Mouse (Mus musculus) heart, embryonic 11.5 days (tissue): ENCODE measurements around the gene Ppp1r12b. TPM values are rescaled to one million over a fixed set of nuclear protein-coding genes. Genes with fewer than 3 reads are reported as not detected.

Source experiments
- ATAC-seq: fragments of 200-750 bp; cut with Nextera tagmentation; replicated peaks from 2 replicates; pipeline ENCODE4 v1.8.0; 2017; ENCODE audit warnings: moderate library complexity; ENCODE audit not compliant: insufficient number of reproducible peaks, low FRiP score, low TSS enrichment
- H3K27ac ChIP-seq: fragments of 300-500 bp; sonication (generic); 2 replicates; pipeline ENCODE4 v1.5.1; 2014; ENCODE audit warnings: mild to moderate bottlenecking, low read depth, low read length
- H3K27me3 ChIP-seq: fragments of 300-500 bp; sonication (generic); 2 replicates; pipeline ENCODE4 v1.6.1; 2014; ENCODE audit warnings: mild to moderate bottlenecking, low read length, mixed read lengths; ENCODE audit not compliant: control insufficient read depth, insufficient read depth
- H3K36me3 ChIP-seq: fragments of 300-500 bp; sonication (generic); 2 replicates; pipeline ENCODE4 v1.6.1; 2014; ENCODE audit warnings: mild to moderate bottlenecking, low read length, moderate library complexity, mixed read lengths; ENCODE audit not compliant: control insufficient read depth, insufficient read depth
- H3K4me1 ChIP-seq: fragments of 300-500 bp; sonication (generic); 2 replicates; pipeline ENCODE4 v1.6.1; 2014; ENCODE audit warnings: low read length; ENCODE audit not compliant: control insufficient read depth, insufficient read depth
- H3K4me2 ChIP-seq: fragments of 300-500 bp; sonication (generic); 2 replicates; pipeline ENCODE4 v1.6.1; 2014; ENCODE audit warnings: mild to moderate bottlenecking, moderate library complexity
- H3K4me3 ChIP-seq: fragments of 300-500 bp; sonication (generic); 2 replicates; pipeline ENCODE4 v1.5.1; 2014; ENCODE audit warnings: low read depth, low read length
- H3K9ac ChIP-seq: fragments of 300-500 bp; sonication (generic); 2 replicates; pipeline ENCODE4 v1.6.1; 2014; ENCODE audit warnings: mild to moderate bottlenecking, low read depth, low read length, moderate library complexity
- H3K9me3 ChIP-seq: fragments of 300-500 bp; sonication (generic); replicated peaks from 2 replicates; pipeline ENCODE4 v1.6.1; 2016; ENCODE audit warnings: low read length; ENCODE audit not compliant: control insufficient read depth
- WGBS: fragments of 180-500 bp; shearing (Covaris S2); extraction: QIAGEN DNeasy Blood & Tissue Kit; methylation state at CpG from one replicate; pipeline ENCODE4 v1.1.7; 2014; ENCODE audit not compliant: insufficient replicate concordance; 5-methylcytosine and 5-hydroxymethylcytosine counted together
- polyA plus RNA-seq: library from polyadenylated mRNA; unstranded; fragments of >200 nt; fragmentation: Nextera tagmentation; extraction: Ambion mirVana; gene quantifications from 2 replicates; pipeline ENCODE4 v1.2.1, GENCODE M21; 2014

Gene Ppp1r12b
- polyA plus RNA-seq, 1 experiment from 2014 or later, result 26.7 TPM

DNA sequence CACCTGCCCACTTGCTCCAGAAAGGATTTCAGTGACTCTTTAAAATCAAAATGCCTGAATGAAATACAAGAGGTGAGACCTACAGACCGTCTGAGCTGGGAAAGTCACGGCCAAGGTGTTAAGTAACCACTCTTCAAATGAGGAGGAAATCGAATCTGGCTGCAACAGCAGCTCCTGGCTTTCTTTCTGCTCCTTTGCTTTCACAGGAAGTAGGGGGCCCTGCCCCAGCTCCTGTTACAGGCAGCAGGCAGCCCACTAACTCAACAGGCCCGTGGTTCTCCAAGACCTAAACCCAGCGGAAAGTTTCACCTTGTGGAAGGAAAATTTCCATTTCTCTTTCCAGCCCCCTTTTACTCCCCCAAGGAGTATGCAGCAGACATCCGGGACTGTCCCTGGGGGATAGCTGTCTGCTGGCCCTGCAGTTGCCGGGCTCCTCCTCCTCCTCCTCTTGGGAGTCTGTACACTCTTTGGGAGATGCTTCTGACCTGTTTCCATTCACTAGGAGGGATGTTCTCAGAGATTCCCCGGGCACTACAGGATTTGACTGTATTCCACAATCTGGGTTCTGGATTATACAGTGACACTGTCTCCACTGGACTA is 36.4 kb upstream of the Ppp1r12b start:
- Histone ChIP-seq H3K27ac (0 out of 2 replicates have a peak overlapping the region, but pooled peaks have one; percentile 15), H3K4me1 (peaks cover 10% of the 10 kb centered on the region; the same call in 1 of the 2 replicates), H3K9ac (0 out of 2 replicates have a peak overlapping the region, but pooled peaks have one; percentile 22), H3K4me3 (no peak overlapping the region), H3K9me3 (no peaks in the 10 kb centered on the region), H3K4me2 (no peak overlapping the region), H3K27me3 (peaks cover 34% of the 10 kb centered on the region), H3K36me3 (no peaks in the 10 kb centered on the region)
- ATAC-seq, result no peak
- 31% methylated on average over 8 of the region's 8 CpGs for WGBS

- ATAC-seq, result no peak
- H3K9ac ChIP-seq, result no peak overlapping the region
- 8% methylated on average over 7 of the region's 7 CpGs for WGBS
- H3K4me2 ChIP-seq, result no peak overlapping the region
- H3K4me1 ChIP-seq, result peaks cover 10% of the 10 kb centered on the region; the same call in 1 of the 2 replicates
- no peaks in the 10 kb centered on the region for H3K9me3 ChIP-seq
- H3K36me3 ChIP-seq, result no peaks in the 10 kb centered on the region
- no peak overlapping the region for H3K27ac ChIP-seq
- peaks cover 19% of the 10 kb centered on the region for H3K27me3 ChIP-seq
- H3K4me3 ChIP-seq, result no peak overlapping the region
Measured at GRCm38 (mm10) chr1:134989372-134989771, 33.6 kb upstream of the Ppp1r12b start.

DNA sequence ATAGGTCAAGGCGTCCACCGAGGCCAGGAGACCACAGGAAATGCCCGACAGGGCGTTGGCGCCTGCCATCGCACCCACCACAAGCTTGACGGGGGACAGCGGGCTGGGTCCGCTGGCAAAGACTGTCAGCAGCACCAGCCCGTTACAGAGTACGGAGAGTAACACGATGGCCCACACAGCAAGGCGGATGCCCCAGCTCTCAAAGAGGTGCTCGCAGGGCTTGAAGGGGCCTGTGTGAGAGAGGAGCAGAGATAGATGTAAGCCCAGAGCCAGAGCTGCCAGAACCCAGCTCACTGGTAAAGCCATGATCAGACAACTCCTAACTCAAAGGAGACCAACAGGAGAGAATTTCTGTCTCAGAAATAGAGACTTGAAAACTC is 32.2 kb upstream of the Ppp1r12b start:
- H3K36me3 ChIP-seq, result no peaks in the 10 kb centered on the region
- H3K27me3 ChIP-seq, result peaks cover 19% of the 10 kb centered on the region
- 0 out of 2 replicates have a peak, but pooled peaks have one; percentile 20 for ATAC-seq
- peaks cover 10% of the 10 kb centered on the region; the same call in 1 of the 2 replicates for H3K4me1 ChIP-seq
- peak overlapping the region; percentile 89 for H3K4me2 ChIP-seq
- peak overlapping the region; percentile 37 for H3K4me3 ChIP-seq
- H3K9me3 ChIP-seq, result no peaks in the 10 kb centered on the region
- H3K9ac ChIP-seq, result peak overlapping the region; percentile 39
- WGBS, result 5% methylated on average over 14 of the region's 14 CpGs
- no peak overlapping the region for H3K27ac ChIP-seq

DNA sequence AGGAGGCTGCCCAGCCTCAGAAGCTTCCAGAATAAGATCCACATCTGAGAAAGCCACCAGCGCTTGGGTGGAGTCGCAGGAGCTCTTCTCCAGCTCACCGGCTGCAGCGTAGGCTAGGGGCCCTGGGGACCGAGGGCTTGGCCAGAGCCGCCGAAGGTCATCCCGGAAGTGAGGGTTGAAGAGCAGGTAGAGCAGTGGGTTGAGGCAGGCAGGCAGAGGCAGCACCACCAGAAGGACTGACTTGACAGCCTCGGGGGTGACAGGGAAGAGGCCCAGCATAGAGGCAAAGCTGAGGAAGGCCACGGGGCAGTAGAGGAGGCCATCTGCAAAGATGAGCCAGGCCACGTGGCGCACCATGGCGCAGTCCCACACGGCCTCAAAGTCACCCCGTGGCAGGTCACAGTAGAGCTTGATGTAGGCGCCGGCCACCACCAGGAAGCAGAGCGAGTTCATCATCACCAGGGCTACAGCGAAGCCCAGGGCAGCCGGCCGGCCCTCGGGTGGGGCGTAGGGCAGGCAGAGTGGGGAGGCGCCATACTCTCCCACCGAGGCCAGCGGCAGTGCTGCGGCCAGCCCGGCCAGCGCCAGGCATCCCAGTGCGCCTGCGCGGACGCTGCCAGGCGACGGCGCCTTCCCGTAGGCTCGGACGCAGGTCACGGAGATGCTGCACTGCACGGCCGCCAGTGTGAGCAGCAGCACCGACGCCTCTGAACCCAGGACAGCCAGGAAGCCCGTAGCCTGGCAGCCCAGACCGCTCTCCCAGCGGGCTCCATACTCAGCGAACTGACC is 31.6 kb upstream of the Ppp1r12b start:
- ATAC-seq, result peak; percentile 71
- Histone ChIP-seq H3K4me2 (peak overlapping the region; percentile 89), H3K9me3 (no peaks in the 10 kb centered on the region), H3K36me3 (no peaks in the 10 kb centered on the region), H3K4me1 (peaks cover 10% of the 10 kb centered on the region; the same call in 1 of the 2 replicates), H3K4me3 (peak overlapping the region; percentile 37), H3K27me3 (peaks cover 15% of the 10 kb centered on the region), H3K9ac (peak overlapping the region; percentile 39), H3K27ac (no peak overlapping the region)
- 28% methylated on average over 48 of the region's 48 CpGs for WGBS

DNA sequence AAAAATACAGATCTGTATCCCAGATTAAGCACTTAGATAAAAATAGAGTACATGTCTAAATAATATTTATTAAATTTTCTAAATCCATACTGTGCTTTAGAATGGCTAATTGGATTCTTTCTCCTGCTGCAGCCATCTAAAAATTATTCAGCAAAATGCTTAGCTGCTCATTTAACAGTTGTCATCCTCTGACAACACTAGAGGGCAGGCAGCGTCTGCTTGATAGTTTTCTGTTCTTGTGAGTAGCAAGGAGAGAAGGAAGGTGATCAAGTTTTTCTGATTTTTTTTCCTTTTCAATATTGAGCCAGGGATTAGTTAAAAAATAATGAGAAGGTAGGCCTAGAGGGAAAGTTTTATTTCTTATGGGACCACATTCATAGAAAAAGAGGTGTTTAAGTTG is 17.2 kb upstream of the Ppp1r12b start:
- no peak overlapping the region for H3K4me2 ChIP-seq
- no peak overlapping the region for H3K27ac ChIP-seq
- WGBS, result 79% methylated on average over 1 of the region's 1 CpGs
- no peak overlapping the region for H3K9ac ChIP-seq
- H3K4me1 ChIP-seq, result no peaks in the 10 kb centered on the region
- no peaks in the 10 kb centered on the region for H3K9me3 ChIP-seq
- no peak overlapping the region for H3K4me3 ChIP-seq
- peaks cover 12% of the 10 kb centered on the region; the same call in 1 of the 2 replicates for H3K36me3 ChIP-seq
- H3K27me3 ChIP-seq, result no peaks in the 10 kb centered on the region
- ATAC-seq, result no peak

DNA sequence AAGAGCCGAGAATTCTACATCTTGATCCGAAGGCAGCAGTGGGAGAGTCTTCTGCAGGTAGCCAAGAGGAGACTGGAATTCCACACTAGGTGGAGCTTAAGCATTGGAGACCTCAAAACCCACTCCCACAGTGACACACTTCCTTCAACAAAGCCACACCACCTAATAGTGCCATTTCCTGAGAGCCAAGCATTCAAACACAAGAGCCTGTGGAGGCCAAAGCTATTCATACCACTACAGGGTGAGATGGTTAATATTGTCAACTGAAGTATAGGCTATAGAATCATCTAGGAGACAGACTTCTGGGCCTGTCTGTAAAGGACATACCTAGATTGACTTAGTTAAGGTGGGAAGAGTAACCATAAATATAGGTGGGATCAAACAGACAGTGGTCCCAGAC is 9.7 kb upstream of the Ppp1r12b start:
- Histone ChIP-seq H3K4me3 (no peak overlapping the region), H3K9me3 (no peaks in the 10 kb centered on the region), H3K27ac (no peak overlapping the region), H3K4me1 (no peaks in the 10 kb centered on the region), H3K4me2 (no peak overlapping the region), H3K9ac (no peak overlapping the region), H3K36me3 (peaks cover 9% of the 10 kb centered on the region; the same call in 1 of the 2 replicates), H3K27me3 (no peaks in the 10 kb centered on the region)
- whole genome bisulfite sequencing, result 91% methylated on average over 2 of the region's 2 CpGs
- ATAC-seq, result no peak

DNA sequence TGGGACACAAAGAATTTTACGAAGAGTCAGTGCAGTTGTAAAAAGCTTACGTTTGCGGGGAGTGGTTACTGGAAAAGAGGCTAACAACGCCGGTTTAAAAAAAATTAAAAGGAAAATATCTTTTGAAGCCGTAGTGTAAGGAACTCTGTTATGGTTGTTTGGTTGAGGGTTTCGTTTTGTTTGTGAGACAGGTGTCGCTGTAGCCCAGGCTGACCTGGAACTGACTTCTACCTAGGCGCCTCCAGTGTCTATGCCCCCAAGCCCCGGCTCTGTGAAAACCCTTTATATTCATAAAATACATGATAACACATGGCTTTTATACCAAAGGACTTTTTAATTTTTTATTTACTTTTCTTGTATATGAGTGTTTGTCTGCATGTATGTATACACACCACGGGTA is 7.1 kb upstream of the Ppp1r12b start:
- no peak overlapping the region for H3K27ac ChIP-seq
- H3K4me1 ChIP-seq, result no peaks in the 10 kb centered on the region
- H3K36me3 ChIP-seq, result no peaks in the 10 kb centered on the region
- WGBS, result 3% methylated on average over 11 of the region's 11 CpGs
- H3K4me2 ChIP-seq, result peak overlapping the region; percentile 73
- H3K9me3 ChIP-seq, result no peaks in the 10 kb centered on the region
- no peaks in the 10 kb centered on the region for H3K27me3 ChIP-seq
- H3K4me3 ChIP-seq, result peak overlapping the region; percentile 63
- ATAC-seq, result peak; percentile 71; the same call in 1 of the 2 replicates
- H3K9ac ChIP-seq, result peak overlapping the region; percentile 67

DNA sequence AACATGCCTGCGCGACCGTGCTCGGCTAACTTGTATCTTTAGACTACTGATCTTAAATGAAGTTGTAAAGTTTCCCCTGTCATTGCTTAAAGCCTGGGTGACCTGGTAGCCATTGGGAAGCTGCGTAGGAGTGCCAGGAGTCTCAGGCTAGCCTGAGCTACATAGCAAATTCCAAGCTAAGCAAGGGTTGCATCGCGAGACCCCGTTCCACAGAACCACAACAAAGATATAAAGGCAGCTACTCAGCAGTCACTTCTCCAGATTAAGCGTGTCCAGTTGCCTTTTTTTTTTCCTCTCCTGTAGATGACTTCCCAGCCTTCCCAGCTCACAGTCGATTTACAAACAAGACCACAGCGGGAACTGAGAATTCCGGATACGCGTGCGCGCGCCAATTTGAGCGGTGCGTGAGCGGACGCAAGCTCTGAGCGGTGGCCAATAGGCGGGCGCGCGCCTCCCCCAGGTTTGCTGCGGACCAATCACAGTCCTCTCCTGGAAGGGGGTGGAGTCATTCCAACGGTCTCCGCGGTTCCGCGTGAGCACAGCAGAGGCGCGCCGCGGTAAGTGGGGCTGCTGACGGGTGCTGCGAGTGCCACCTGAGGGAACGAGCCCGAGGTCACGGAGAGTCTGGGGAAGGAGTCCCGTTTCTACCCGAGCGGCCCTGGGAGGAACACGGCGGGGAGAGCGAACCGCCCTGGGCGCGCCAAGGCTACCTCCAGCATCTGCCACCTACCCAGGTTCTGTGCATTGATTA is 6.5 kb upstream of the Ppp1r12b start, which contains the start of gene Ube2t:
Gene Ube2t (plus strand): TSS at position 513 of the 751 bp plus-strand sequence.
- Histone ChIP-seq H3K9me3 (no peaks in the 10 kb centered on the region), H3K27me3 (no peaks in the 10 kb centered on the region), H3K9ac (peak within 1 kb of the TSS; percentile 67), H3K4me2 (peak within 1 kb of the TSS; percentile 73), H3K4me3 (peak within 1 kb of the TSS; percentile 63), H3K4me1 (no peaks in the 10 kb centered on the region), H3K36me3 (no peaks in the 10 kb centered on the region), H3K27ac (no peak within 1 kb of the TSS)
- 2% methylated on average over 50 of the region's 50 CpGs for WGBS
- peak; percentile 99 for ATAC-seq
